Mouse (Mus musculus) retina, postnatal 7 days (tissue): Measurements from ENCODE around the gene Srsf2.

ENCODE experiments used
- DNase-seq: peaks from one replicate; pipeline ENCODE4 v3.0.0-alpha.2; 2012; ENCODE audit warnings: low read depth, low spot score

Srsf2 gene

GRCm38 (mm10) chr11:116810528-116810927 lies 42.4 kb downstream of the Srsf2 start:
- no peak for DNase-seq

- no peak for DNase-seq
These were observed 43.4 kb downstream of the Srsf2 start for GRCm38 (mm10) chr11:116809520-116809919.

- DNase-seq, result no peak
These were observed 44.0 kb downstream of the Srsf2 start for GRCm38 (mm10) chr11:116808811-116809395.

GRCm38 (mm10) chr11:116807938-116808606 lies 44.8 kb downstream of the Srsf2 start:
- peak; percentile 82 for DNase-seq

GRCm38 (mm10) chr11:116807526-116807925 lies 45.4 kb downstream of the Srsf2 start:
- DNase-seq, result no peak

GRCm38 (mm10) chr11:116807116-116807515 lies 45.8 kb downstream of the Srsf2 start:
- DNase-seq, result no peak

- no peak for DNase-seq
These were observed 46.5 kb downstream of the Srsf2 start for GRCm38 (mm10) chr11:116806136-116807071.

- DNase-seq, result no peak
These were observed 50.2 kb downstream of the Srsf2 start for GRCm38 (mm10) chr11:116802709-116803108.

GRCm38 (mm10) chr11:116801106-116801505 lies 51.8 kb downstream of the Srsf2 start:
- no peak for DNase-seq
